Mouse (Mus musculus) retina, embryonic 14.5 days (tissue): ENCODE data around the gene Cacna1a.
"Not testable (repeated sequence)": the region's sequence is repeated elsewhere in the genome, so short reads cannot be mapped to it uniquely, and the experiment has no call there.

ENCODE experiments used
- DNase-seq: peaks from one replicate; pipeline ENCODE4 v3.0.0-alpha.2; 2015; ENCODE audit warnings: low spot score

The Cacna1a gene

GRCm38 (mm10) chr8:84592015-84592662 lies 203.9 kb downstream of the Cacna1a start:
- DNase-seq = peak; percentile 90

GRCm38 (mm10) chr8:84593143-84593542 lies 204.9 kb downstream of the Cacna1a start:
- no peak for DNase-seq

- peak; percentile 88 for DNase-seq
Measured at GRCm38 (mm10) chr8:84594099-84594780, 206.0 kb downstream of the Cacna1a start.

- DNase-seq = peak; percentile 82
Measured at GRCm38 (mm10) chr8:84595648-84596047, 207.4 kb downstream of the Cacna1a start.

- DNase-seq = no peak
Measured at GRCm38 (mm10) chr8:84599401-84599800, 211.2 kb downstream of the Cacna1a start.

- DNase-seq = peak; percentile 45
Measured at GRCm38 (mm10) chr8:84600311-84600907, 212.2 kb downstream of the Cacna1a start.

GRCm38 (mm10) chr8:84601221-84601751 lies 213.0 kb downstream of the Cacna1a start:
- DNase-seq = no peak

GRCm38 (mm10) chr8:84614512-84615223 lies 226.4 kb downstream of the Cacna1a start:
- peak; percentile 83 for DNase-seq

- DNase-seq = no peak
Measured at GRCm38 (mm10) chr8:84615666-84616485, 227.6 kb downstream of the Cacna1a start.

- no peak for DNase-seq
Measured at GRCm38 (mm10) chr8:84617005-84617404, 228.8 kb downstream of the Cacna1a start.

GRCm38 (mm10) chr8:84621102-84621625 lies 232.9 kb downstream of the Cacna1a start:
- DNase-seq = no peak

GRCm38 (mm10) chr8:84623425-84623824 lies 235.2 kb downstream of the Cacna1a start:
- not testable (repeated sequence) for DNase-seq

- DNase-seq = no peak
Measured at GRCm38 (mm10) chr8:84629586-84629985, 241.3 kb downstream of the Cacna1a start.

GRCm38 (mm10) chr8:84630145-84630544 lies 241.9 kb downstream of the Cacna1a start:
- DNase-seq = no peak

GRCm38 (mm10) chr8:84631813-84632212 lies 243.6 kb downstream of the Cacna1a start:
- DNase-seq = no peak

- DNase-seq = no peak
Measured at GRCm38 (mm10) chr8:84633841-84634584, 245.8 kb downstream of the Cacna1a start.

- DNase-seq = peak; percentile 65
Measured at GRCm38 (mm10) chr8:84634849-84635304, 246.6 kb downstream of the Cacna1a start.

- DNase-seq = no peak
Measured at GRCm38 (mm10) chr8:84635397-84636050, 247.3 kb downstream of the Cacna1a start.

- DNase-seq = no peak
Measured at GRCm38 (mm10) chr8:84636051-84636691, 247.9 kb downstream of the Cacna1a start.
